Mouse (Mus musculus): ENCODE data around the gene Rbms2.
"Not testable (repeated sequence)": the region's sequence is repeated elsewhere in the genome, so short reads cannot be mapped to it uniquely, and the experiment has no call there.

Rbms2 gene

GRCm38 (mm10) chr10:128194024-128194550 lies 14.0 kb upstream of the Rbms2 start, which contains the start of gene Gls2:
Gene Gls2 (plus strand): TSS chr10:128194457.
- DNase-seq (ENCODE audit: extremely low read depth, insufficient read length, low spot score) = peak; percentile 95

- no peak for DNase-seq (ENCODE audit: extremely low read depth, insufficient read length, low spot score)
These were observed 13.0 kb upstream of the Rbms2 start for GRCm38 (mm10) chr10:128193113-128193512.

- DNase-seq (ENCODE audit: extremely low read depth, insufficient read length, low spot score) = not testable (repeated sequence)
These were observed 12.1 kb upstream of the Rbms2 start for GRCm38 (mm10) chr10:128192030-128192766.

- no peak for DNase-seq (ENCODE audit: extremely low read depth, insufficient read length, low spot score)
These were observed 11.4 kb upstream of the Rbms2 start for GRCm38 (mm10) chr10:128191472-128191871.

- DNase-seq (ENCODE audit: extremely low read depth, insufficient read length, low spot score) = no peak
These were observed 8.3 kb upstream of the Rbms2 start for GRCm38 (mm10) chr10:128188242-128188877.

GRCm38 (mm10) chr10:128187181-128187605 lies 7.1 kb upstream of the Rbms2 start:
- DNase-seq (ENCODE audit: extremely low read depth, insufficient read length, low spot score) = no peak

- DNase-seq (ENCODE audit: extremely low read depth, insufficient read length, low spot score) = peak; percentile 82
These were observed 5.9 kb upstream of the Rbms2 start for GRCm38 (mm10) chr10:128185959-128186358.

- peak; percentile 72 for DNase-seq (ENCODE audit: extremely low read depth, insufficient read length, low spot score)
These were observed 5.3 kb upstream of the Rbms2 start for GRCm38 (mm10) chr10:128185277-128185940.

GRCm38 (mm10) chr10:128184296-128184695 lies 4.2 kb upstream of the Rbms2 start:
- peak; percentile 39 for DNase-seq (ENCODE audit: extremely low read depth, insufficient read length, low spot score)

- no peak for DNase-seq (ENCODE audit: extremely low read depth, insufficient read length, low spot score)
These were observed 2.8 kb downstream of the Rbms2 start for GRCm38 (mm10) chr10:128177316-128177715.

GRCm38 (mm10) chr10:128175996-128176755 lies 3.9 kb downstream of the Rbms2 start:
- DNase-seq (ENCODE audit: extremely low read depth, insufficient read length, low spot score) = peak; percentile 83

- no peak for DNase-seq (ENCODE audit: extremely low read depth, insufficient read length, low spot score)
These were observed 4.8 kb downstream of the Rbms2 start for GRCm38 (mm10) chr10:128175302-128175701.

- not testable (repeated sequence) for DNase-seq (ENCODE audit: extremely low read depth, insufficient read length, low spot score)
These were observed 8.7 kb downstream of the Rbms2 start for GRCm38 (mm10) chr10:128171348-128171747.

GRCm38 (mm10) chr10:128167091-128167490 lies 13.0 kb downstream of the Rbms2 start:
- DNase-seq (ENCODE audit: extremely low read depth, insufficient read length, low spot score) = peak; percentile 23

- not testable (repeated sequence) for DNase-seq (ENCODE audit: extremely low read depth, insufficient read length, low spot score)
These were observed 14.4 kb downstream of the Rbms2 start for GRCm38 (mm10) chr10:128165726-128166125.

GRCm38 (mm10) chr10:128153978-128154377 lies 26.1 kb downstream of the Rbms2 start:
- no peak for DNase-seq (ENCODE audit: extremely low read depth, insufficient read length, low spot score)

GRCm38 (mm10) chr10:128150941-128151340 lies 29.2 kb downstream of the Rbms2 start:
- peak; percentile 69 for DNase-seq (ENCODE audit: extremely low read depth, insufficient read length, low spot score)

- DNase-seq (ENCODE audit: extremely low read depth, insufficient read length, low spot score) = peak; percentile 72
These were observed 30.5 kb downstream of the Rbms2 start for GRCm38 (mm10) chr10:128149592-128149991.

- DNase-seq (ENCODE audit: extremely low read depth, insufficient read length, low spot score) = no peak
These were observed 31.2 kb downstream of the Rbms2 start for GRCm38 (mm10) chr10:128148789-128149365.

GRCm38 (mm10) chr10:128144961-128145360 lies 35.1 kb downstream of the Rbms2 start:
- DNase-seq (ENCODE audit: extremely low read depth, insufficient read length, low spot score) = no peak
